Mouse (Mus musculus) embryonic fibroblast, embryonic 13.5 days (primary cell): ENCODE measurements at regions not wholly inside any gene's neighbourhood (a gene's known extent, or its start where the extent isn't known, plus 50 kb on each side); places are given as distances from the start of the nearest gene placed in this dataset.

Experiments used
- CTCF ChIP-seq: IDR thresholded peaks from 2 replicates; pipeline ENCODE4 v1.5.1; 2011; ENCODE audit warnings: mild to moderate bottlenecking, control low read depth, low read length, moderate library complexity, borderline replicate concordance; ENCODE audit not compliant: insufficient read depth
- POLR2A ChIP-seq: IDR thresholded peaks from 2 replicates; pipeline ENCODE4 v1.6.1; 2011; ENCODE audit warnings: low read depth, mild to moderate bottlenecking, control low read depth, low read length, moderate library complexity

DNA sequence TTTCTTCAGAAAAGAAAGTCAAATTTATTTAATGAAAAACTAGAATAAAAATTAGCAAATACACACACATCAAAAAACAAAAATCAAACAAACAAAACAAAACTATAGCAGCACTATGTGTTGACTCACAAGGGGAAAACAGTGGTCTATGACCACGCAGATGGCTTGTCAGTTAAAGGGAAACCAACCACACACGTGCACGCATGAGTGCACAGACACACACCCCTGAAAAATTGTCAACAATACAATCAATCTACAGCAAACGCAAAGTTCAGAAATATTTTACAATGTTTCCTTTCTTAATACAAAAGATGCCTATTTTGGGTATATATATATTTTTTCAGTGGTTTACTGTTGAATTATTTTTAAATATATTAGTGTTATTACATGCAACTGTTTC, 1149.9 kb downstream of the 4930447A16Rik start:
- no peak for TF ChIP-seq POLR2A
- no peak for TF ChIP-seq CTCF
